Mouse (Mus musculus) 3134 (cell line): ENCODE data around the gene Prtn3.

ENCODE experiments used
- DNase-seq: peaks from one replicate; pipeline ENCODE4 v3.0.0-alpha.2; 2011; ENCODE audit warnings: low spot score; ENCODE audit not compliant: insufficient read length; ENCODE audit errors: extremely low read depth

The Prtn3 gene

DNA sequence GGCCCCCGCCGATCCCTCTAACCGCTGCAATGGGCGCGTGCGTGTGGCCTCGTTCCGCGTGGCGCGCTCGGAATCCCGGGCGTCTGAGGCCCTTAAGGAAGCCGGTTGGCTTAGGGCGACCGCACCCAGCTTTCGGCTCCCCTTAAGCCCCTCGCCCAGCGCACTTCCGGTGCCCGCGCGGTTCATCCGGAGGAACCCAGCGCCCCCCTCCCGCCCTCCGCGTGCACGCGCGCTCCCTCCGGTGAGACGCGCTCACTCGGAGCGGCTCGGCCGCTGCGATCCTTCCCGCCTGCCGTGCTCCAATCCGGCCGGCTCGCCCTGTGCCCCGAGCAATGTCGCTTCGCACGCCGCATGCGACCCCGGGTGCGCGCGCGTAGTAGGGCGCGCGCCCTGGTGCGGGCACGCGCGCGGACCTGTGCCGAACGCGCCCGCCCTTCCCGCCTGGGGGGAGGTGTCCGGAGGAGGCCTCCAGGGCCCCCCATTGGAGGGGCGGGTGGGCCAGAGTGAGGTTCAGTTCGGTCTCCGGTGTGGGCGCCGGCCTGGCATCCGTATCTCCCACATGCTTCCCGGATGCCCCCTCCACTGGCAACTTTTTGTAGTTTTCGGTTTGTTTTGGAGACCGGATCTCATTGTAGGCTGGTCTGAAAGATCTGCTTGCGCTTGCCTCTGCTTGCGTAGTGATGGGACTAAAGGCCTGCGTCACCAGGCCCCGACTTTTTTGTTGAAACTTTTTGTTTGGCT, 19.3 kb upstream of the Prtn3 start:
- peak; percentile 83 for DNase-seq

DNA sequence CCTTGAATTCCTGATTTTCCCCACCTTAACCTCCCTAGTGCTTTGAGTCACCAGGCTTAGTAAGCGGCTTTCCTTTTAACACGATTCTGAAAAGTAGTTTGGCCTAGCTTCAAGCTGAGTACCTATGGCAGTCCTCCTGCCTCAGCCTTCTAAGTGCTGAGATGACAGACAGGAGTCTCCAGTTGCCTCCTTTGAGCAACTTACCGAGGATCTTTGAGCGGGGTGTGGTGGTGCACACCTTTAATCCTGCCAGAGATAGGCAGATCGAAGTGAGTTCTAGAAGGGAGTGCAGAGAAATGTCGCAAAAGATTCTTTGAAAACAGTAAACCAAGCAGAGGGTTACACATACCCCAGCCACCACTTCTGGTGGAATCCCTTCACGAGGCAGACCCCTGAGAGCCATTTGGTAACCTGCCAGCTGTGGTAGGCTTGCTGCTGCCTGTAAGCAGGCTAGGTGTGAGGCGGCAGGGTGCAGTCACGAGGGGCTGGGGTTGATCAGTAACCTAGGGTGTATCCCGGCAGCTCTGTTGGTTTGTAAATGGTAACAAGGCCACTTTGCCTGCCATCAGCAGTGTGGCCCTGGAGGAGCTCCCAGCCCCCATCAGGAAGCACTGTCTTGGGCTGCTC, 18.6 kb upstream of the Prtn3 start:
- peak; percentile 45 for DNase-seq

GRCm38 (mm10) chr10:79856280-79856679, 18.0 kb upstream of the Prtn3 start:
- DNase-seq = no peak

GRCm38 (mm10) chr10:79856704-79857451, 17.4 kb upstream of the Prtn3 start:
- no peak for DNase-seq

GRCm38 (mm10) chr10:79857452-79857811, 16.8 kb upstream of the Prtn3 start:
- DNase-seq = peak; percentile 50

- DNase-seq = no peak
These were observed 16.4 kb upstream of the Prtn3 start for GRCm38 (mm10) chr10:79857894-79858293.

DNA sequence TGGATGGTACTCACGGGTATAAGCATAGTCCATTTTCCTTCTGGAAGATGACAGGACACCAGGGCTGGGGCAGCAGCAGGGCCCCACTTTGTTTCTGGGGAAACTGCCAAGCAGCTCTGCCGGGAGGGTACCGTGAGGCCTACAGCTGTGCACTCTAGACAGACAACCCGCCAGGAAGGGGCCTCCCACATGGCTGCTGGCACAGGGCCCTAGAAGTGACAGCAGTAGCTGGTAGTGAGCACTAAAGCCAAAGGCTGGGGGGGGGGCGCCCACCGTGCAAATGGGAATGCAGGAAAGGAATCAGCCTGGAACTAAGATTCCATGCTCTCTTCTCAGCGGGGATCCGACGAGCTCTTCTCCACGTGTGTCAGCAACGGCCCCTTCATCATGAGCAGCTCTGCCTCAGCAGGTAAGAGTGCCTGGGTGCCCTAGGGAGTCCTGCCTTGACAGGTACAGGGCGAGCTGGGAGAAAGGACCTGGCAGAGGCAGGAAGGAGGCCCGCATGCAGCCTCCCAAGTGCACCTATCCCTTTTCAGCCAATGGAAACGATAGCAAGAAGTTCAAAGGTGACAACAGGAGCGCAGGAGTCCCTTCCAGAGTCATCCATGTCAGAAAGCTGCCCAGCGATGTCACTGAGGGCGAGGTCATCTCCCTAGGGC, 15.7 kb upstream of the Prtn3 start:
- peak; percentile 45 for DNase-seq

DNA sequence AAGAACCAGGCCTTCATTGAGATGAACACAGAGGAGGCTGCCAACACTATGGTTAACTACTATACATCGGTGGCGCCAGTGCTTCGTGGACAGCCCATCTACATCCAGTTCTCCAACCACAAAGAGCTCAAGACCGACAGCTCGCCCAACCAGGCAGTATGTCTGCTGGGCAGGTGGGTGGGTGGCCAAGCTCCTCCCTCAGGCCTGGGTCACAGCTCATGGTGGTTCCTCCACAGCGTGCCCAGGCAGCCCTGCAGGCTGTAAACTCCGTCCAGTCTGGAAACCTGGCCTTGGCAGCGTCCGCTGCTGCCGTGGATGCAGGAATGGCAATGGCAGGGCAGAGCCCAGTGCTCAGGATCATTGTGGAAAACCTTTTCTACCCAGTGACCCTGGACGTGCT, 15.2 kb upstream of the Prtn3 start:
- no peak for DNase-seq

DNA sequence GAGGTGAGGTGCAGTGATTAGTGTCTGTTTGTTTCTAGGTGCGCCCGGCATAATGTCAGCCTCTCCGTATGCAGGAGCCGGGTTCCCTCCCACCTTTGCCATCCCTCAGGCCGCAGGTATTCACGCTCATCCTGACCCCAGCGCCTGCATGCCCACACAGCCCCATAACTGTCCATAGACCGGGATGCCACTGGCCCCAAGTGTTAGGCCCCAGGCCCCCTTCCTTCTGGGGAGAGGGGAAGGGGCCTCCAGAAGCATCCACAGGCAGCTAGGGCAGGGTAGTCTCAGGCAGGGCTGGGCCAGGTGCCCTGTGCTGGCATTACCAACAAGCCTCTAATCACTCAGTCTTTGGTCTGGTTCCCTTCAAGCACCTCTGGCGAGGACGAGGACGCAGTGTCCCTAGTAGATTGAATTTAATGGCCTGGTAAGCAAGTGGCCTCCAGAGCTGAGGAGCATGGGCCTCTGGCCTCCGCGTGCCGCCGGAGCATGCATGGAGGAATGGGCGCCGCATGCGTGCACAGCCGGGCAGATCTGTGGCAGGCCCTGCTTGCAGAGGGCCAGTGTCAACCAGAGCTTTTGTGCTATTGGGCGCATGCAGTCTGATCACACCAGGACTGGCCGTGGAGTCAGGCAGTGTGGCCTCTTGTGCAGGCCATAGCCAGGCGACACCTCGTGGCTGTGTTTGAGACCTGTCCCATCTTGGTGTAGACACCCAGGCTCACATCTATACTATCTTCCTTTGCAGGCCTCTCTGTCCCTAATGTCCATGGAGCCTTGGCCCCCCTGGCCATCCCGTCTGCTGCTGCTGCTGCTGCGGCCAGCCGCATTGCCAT, 14.0 kb upstream of the Prtn3 start:
- DNase-seq = no peak

DNA sequence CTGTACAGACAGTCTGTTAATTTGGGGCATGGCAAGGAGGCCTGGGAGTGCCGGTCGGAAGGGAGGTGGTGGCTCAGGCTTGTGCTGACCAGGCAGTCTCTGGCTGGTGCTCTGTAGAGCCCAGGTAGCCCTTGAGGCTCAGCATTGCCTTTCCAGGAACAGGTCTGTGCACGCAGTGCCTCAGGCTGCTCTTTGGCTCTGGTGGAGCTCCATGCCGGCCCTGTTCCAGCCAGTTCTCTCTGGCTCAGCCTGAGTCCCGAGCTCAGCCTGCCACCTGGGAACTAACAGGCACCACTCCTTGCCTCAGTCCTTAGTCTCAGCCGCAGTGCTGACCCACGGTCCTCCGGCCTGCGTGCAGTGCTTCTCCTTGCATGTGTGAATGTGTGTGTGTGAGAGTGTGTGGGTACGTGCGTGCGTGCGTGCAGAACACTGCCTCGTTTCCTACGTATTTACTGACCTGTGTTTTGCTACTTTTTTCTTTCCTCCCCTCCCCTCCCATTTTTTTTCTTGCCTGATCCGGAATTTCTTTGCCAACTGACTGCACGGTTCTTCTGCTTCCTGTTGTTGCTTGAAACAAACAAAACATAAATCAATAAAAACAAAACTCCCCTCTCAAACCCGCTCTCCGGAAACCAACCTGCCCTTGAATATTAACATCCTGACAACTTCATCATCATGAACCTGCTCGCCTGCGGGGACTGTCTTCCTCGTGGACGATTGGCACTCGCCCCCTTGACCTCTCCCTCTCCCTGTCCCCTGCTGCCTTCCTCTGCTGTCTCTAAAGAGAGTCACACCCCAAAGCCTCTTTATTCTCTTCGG, 12.8 kb upstream of the Prtn3 start:
- no peak for DNase-seq

- peak; percentile 37 for DNase-seq
These were observed 12.1 kb upstream of the Prtn3 start for GRCm38 (mm10) chr10:79862049-79862788.

- peak; percentile 41 for DNase-seq
These were observed 11.4 kb upstream of the Prtn3 start for GRCm38 (mm10) chr10:79862925-79863324.

DNA sequence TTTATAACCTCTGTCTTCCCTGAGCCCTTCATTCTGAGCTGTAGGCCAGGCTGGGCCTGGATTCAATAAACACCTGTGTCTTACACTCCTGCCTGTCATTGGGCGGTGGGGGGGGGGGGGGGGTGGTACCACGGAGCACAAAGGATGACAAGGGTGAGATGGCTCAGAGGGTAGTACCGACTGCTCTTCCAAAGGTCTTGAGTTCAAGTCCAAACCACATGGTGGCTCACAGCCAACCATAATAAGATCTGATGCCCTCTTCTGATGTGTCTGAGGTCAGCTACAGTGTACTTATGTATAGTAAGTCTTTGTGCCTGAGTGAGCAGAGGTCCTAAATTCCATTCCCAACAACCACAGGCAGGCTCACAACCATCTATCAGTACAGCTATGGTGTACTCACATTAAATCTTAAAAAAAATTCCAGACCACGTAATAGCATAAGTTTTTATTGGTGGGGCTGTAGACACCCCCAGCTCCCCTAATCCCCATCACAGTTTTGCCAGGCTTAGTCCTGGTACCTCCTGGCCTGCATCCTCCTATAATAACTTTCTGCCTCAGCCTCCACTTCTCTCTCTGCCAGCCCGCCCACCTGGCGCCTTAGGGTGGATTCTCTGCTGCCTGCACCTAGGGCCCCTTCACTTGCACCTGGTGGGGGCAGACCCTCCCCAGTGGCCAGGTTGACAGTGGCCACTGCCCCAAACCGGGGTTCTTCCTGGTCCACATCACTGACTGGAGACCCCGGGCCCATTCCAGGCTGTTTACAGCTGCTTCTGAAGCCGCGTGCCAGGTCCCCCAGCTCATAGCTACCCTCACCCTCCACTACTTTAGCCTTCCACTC, 9.7 kb upstream of the Prtn3 start:
- DNase-seq = peak; percentile 49

GRCm38 (mm10) chr10:79865189-79865601, 9.1 kb upstream of the Prtn3 start:
- peak; percentile 52 for DNase-seq

DNA sequence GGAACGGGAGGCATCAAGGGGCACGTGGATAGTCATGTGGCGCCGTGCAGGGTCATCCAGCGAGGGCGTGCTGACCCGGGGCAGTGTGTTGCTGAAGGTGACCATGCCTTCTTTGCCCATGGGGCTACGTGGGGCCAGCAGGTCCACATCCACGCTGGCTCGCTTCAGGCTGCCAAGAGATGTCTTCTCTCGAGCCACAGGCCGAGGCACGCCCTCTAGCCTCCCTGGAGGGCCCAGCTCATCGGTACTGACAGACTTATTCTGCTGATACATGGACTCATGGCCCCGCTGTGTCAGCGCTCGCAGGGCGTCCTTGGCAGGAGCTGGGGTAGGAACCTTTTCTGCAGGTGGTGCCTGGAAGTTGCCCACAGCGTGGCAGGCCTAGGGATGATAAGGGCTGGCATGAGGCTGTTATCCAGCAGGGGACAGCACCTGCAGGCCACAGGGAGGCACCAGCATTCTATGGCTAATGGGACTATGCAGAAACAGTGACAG, 8.4 kb upstream of the Prtn3 start:
- DNase-seq = peak; percentile 59

- peak; percentile 44 for DNase-seq
These were observed 7.7 kb upstream of the Prtn3 start for GRCm38 (mm10) chr10:79866601-79867000.

DNA sequence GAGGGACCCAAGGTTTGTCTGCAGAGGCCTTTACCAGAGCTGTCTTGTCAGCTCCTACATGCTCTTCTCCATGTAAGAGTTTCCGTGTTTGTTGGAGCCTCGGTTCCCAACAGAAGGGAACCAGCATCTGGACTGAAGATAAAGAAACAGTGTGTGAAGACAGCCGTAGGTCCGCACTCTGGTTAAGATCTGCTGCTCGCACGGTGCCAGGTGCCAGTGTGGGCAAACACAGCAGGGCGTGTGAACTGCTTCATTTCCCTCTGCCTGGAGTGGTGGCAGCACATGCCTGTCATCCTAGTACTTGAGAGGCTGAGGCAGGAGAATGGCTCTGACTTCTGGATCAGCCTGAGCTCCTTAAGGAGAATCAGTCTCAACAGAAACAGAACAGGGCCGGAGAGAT, 2.4 kb upstream of the Prtn3 start:
- no peak for DNase-seq

DNA sequence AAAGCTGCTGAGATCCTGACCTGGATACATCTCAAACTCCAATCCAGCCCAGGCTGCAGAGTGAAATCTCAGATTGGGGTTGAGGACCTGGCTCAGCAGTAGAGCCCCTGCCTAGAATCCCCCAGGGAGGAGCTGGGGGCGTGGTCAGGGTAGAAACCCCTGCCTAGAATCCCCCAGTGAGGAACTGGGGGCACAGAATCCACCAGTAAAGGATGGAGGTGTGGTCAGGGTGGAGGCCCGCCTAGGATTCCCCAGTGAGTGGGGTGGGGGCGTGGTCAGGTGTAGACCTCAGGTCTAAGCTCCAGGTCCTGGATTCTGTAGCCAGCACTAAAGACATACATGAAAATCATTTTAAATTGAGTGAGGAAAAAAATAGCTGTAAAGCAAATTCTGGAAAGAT, 1.4 kb upstream of the Prtn3 start:
- no peak for DNase-seq
